Mouse (Mus musculus): ENCODE measurements around the gene Dock2.

DNA sequence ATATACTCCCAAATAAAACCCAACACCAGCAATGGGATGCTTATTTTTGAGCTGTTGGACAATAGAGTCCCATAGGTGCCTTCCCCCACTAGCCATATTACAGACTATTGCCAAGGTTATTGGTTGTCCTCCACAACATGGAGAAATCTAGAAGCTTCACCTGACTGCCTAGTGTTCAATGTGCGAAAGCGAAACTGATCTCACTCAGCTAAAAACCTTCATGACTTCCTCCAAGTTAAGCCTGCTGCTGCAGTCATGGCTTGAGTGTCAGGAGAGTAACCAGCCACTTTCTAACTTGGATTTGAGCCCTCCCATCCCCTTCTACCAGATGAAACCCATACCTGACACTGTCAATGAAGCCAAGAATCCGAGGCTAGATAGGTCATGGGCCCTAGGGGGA, 44.1 kb upstream of the Dock2 start:
- TF ChIP-seq POLR2A (IDR thresholded peaks at IDR 0.05; ENCODE audit: borderline replicate concordance, extremely low read depth, insufficient read depth, insufficient read length, poor library complexity, severe bottlenecking) (no peak), CTCF (IDR thresholded peaks at IDR 0.05; ENCODE audit: borderline replicate concordance, extremely low read depth, insufficient read depth, insufficient read length) (no peak)
